ENCODE assay signal across 12 mouse cellular contexts in the genomic region with DNA sequence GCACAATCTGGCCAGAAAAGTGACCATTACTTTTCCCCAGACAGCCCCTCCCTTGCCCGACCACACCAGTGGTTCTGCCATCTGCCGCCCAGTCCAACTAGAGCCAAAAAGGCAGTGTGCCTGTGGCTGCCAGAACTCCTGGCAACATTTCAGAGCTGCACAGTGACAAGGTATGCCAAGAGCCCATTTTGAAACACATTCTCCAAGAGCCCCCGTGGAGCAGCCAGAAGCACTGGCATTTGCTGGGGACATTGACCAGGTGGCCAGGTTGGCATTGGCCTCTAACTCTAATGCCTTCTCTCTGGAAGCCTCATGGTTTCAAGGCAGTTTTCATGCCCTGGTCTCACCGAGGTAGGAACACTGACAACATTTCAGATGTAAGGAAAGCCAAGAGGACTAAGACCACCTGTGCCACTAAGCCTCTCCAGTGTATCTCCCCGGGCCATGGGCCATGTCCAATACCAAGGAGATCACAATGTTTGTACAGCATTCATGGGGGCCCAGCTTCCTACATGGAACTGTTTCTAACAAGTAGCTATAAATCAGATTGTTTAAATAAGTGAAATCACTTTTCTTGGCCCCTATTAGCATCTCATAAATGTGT.
A peak's percentile ranks its signal among the peaks of the same experiment; 100 is the strongest.
DNase-seq lines count a peak whose midpoint lies in the region; ATAC-seq lines count a peak whose summit lies in the region.
"Had no signal": no experiment of that assay in that cellular context is flagged by ENCODE, and none has a peak within 500 bp of the region (broad histone marks: within the 10 kb centered on the region; RNA-seq: fewer than 3 reads in every experiment).

No protein-coding gene starts in this region.

- DNase-seq in heart, adult 11 months = peak; percentile 95
- no peak for DNase-seq in neural tube, embryonic 10.5 days (ENCODE audit: extremely low spot score, low spot score)
- peak; percentile 99 for DNase-seq in cerebellum, adult 9-11 months
- no peak for DNase-seq in lung, postnatal 4 days
- DNase-seq in left cerebral cortex, postnatal 14 days (ENCODE audit: low spot score in 2 of 2) = no peak
- DNase-seq: thymus, postnatal 4 days had no signal

- H3K9ac ChIP-seq in heart, embryonic 12.5 days = no peak overlapping the region
- H3K9ac ChIP-seq in neural tube, embryonic 15.5 days (replicated peaks) = no peak overlapping the region
- no peak overlapping the region for H3K9ac ChIP-seq in hindbrain, embryonic 16.5 days (ENCODE audit: low read depth, low read length)
- H3K9ac ChIP-seq: liver, embryonic 14.5 days had no signal

- no peak overlapping the region for H3K4me3 ChIP-seq in heart, embryonic 12.5 days
- H3K4me3 ChIP-seq in neural tube, embryonic 15.5 days (replicated peaks) = no peak overlapping the region
- no peak overlapping the region for H3K4me3 ChIP-seq in hindbrain, embryonic 16.5 days (ENCODE audit: low read length)

- H3K4me1 ChIP-seq in heart, embryonic 12.5 days (replicated peaks) = no peaks in the 10 kb centered on the region
- H3K4me1 ChIP-seq in neural tube, embryonic 15.5 days = peaks cover 11% of the 10 kb centered on the region
- H3K4me1 ChIP-seq in hindbrain, embryonic 16.5 days (ENCODE audit: control insufficient read depth, insufficient read depth, low read depth, low read length) = no peaks in the 10 kb centered on the region

- 81% methylated on average over 5 of the region's 5 CpGs for WGBS in heart, embryonic 12.5 days
- WGBS in neural tube, embryonic 15.5 days = 73% methylated on average over 5 of the region's 5 CpGs
- WGBS in hindbrain, embryonic 16.5 days = 73% methylated on average over 5 of the region's 5 CpGs

- H3K27ac ChIP-seq in heart, embryonic 12.5 days (ENCODE audit: poor library complexity, severe bottlenecking) = no peak overlapping the region
- H3K27ac ChIP-seq in neural tube, embryonic 15.5 days (replicated peaks) = no peak overlapping the region
- no peak overlapping the region for H3K27ac ChIP-seq in hindbrain, embryonic 16.5 days (ENCODE audit: low read depth, low read length)
- H3K27ac ChIP-seq: liver, embryonic 14.5 days had no signal

- ATAC-seq in heart, embryonic 12.5 days (ENCODE audit: insufficient number of reproducible peaks, low FRiP score) = no peak
- peak; percentile 45; the same call in 1 of the 2 replicates for ATAC-seq in neural tube, embryonic 15.5 days (ENCODE audit: low FRiP score)
- ATAC-seq in hindbrain, embryonic 16.5 days = peak; percentile 88
- ATAC-seq: intestine, postnatal 0 days; Patski had no signal

- intact Hi-C loops in left cerebral cortex, postnatal 14 days (cut with DNase I) = no loop called here

- no peaks in the 10 kb centered on the region for H3K36me3 ChIP-seq in heart, embryonic 12.5 days
- peaks cover 29% of the 10 kb centered on the region for H3K36me3 ChIP-seq in neural tube, embryonic 15.5 days
- no peaks in the 10 kb centered on the region for H3K36me3 ChIP-seq in hindbrain, embryonic 16.5 days (ENCODE audit: control insufficient read depth, insufficient read depth, low read length)

- H3K4me2 ChIP-seq in heart, embryonic 12.5 days = no peak overlapping the region
- H3K4me2 ChIP-seq in neural tube, embryonic 15.5 days = no peak overlapping the region
- H3K4me2 ChIP-seq in hindbrain, embryonic 16.5 days (ENCODE audit: low read length) = no peak overlapping the region

- H3K9me3 ChIP-seq in heart, embryonic 12.5 days (replicated peaks) = no peaks in the 10 kb centered on the region
- H3K9me3 ChIP-seq in neural tube, embryonic 15.5 days (replicated peaks) = no peaks in the 10 kb centered on the region
- no peaks in the 10 kb centered on the region for H3K9me3 ChIP-seq in hindbrain, embryonic 16.5 days (ENCODE audit: control insufficient read depth, low read length)

- H3K27me3 ChIP-seq in heart, embryonic 12.5 days (replicated peaks) = no peaks in the 10 kb centered on the region
- no peaks in the 10 kb centered on the region for H3K27me3 ChIP-seq in neural tube, embryonic 15.5 days (replicated peaks)
- no peaks in the 10 kb centered on the region for H3K27me3 ChIP-seq in hindbrain, embryonic 16.5 days (replicated peaks; ENCODE audit: control insufficient read depth, insufficient read depth, low read length)
- H3K27me3 ChIP-seq: Patski had no signal

Comparison
In these comparisons a context has a peak if more than half of its experiments do, and no peak if none do; other contexts are left out.
1. DNase-seq: peak in heart, adult 11 months (single experiment) and cerebellum, adult 9-11 months (single experiment); none in neural tube, embryonic 10.5 days (single experiment), lung, postnatal 4 days (0 of 2) and left cerebral cortex, postnatal 14 days (0 of 2).